Mouse (Mus musculus): ENCODE data around the gene Gm10234.

Gm10234 gene

GRCm38 (mm10) chr6:95321812-95322211 is at the start of gene Gm10234:
Gene Gm10234 (plus strand): TSS chr6:95322112.
- DNase-seq (ENCODE audit: low read depth), result no peak

- DNase-seq (ENCODE audit: low read depth), result no peak
These were observed 44.3 kb upstream of the Gm10234 start for GRCm38 (mm10) chr6:95277633-95278032.

GRCm38 (mm10) chr6:95296025-95296424 is 25.9 kb upstream of the Gm10234 start:
- DNase-seq (ENCODE audit: low read depth), result no peak

- DNase-seq (ENCODE audit: low read depth), result no peak
These were observed 23.5 kb upstream of the Gm10234 start for GRCm38 (mm10) chr6:95298387-95298786.

- DNase-seq (ENCODE audit: low read depth), result no peak
These were observed 21.3 kb upstream of the Gm10234 start for GRCm38 (mm10) chr6:95300658-95301057.

GRCm38 (mm10) chr6:95331191-95331590 is 9.3 kb downstream of the Gm10234 start:
- DNase-seq (ENCODE audit: low read depth), result no peak

GRCm38 (mm10) chr6:95334781-95335180 is 12.9 kb downstream of the Gm10234 start:
- no peak for DNase-seq (ENCODE audit: low read depth)

- DNase-seq (ENCODE audit: low read depth), result no peak
These were observed 27.5 kb downstream of the Gm10234 start for GRCm38 (mm10) chr6:95349378-95349777.

GRCm38 (mm10) chr6:95353043-95353442 is 31.1 kb downstream of the Gm10234 start:
- no peak for DNase-seq (ENCODE audit: low read depth)

GRCm38 (mm10) chr6:95353886-95354285 is 32.0 kb downstream of the Gm10234 start:
- DNase-seq (ENCODE audit: low read depth), result no peak

- DNase-seq (ENCODE audit: low read depth), result no peak
These were observed 38.2 kb downstream of the Gm10234 start for GRCm38 (mm10) chr6:95360084-95360483.

GRCm38 (mm10) chr6:95362707-95363106 is 40.8 kb downstream of the Gm10234 start:
- DNase-seq (ENCODE audit: low read depth), result no peak

- DNase-seq (ENCODE audit: low read depth), result no peak
These were observed 49.9 kb downstream of the Gm10234 start for GRCm38 (mm10) chr6:95371811-95372210.
